Mouse (Mus musculus): Measurements from ENCODE around the gene Gm10134. TPM values are rescaled to one million over a fixed set of nuclear protein-coding genes. Genes with fewer than 3 reads are reported as not detected.
A peak's percentile ranks its signal among the peaks of the same experiment; 100 is the strongest.

Gm10134 gene
- polyA plus RNA-seq, 1 experiment from 2014 or later: 7.5 TPM

DNA sequence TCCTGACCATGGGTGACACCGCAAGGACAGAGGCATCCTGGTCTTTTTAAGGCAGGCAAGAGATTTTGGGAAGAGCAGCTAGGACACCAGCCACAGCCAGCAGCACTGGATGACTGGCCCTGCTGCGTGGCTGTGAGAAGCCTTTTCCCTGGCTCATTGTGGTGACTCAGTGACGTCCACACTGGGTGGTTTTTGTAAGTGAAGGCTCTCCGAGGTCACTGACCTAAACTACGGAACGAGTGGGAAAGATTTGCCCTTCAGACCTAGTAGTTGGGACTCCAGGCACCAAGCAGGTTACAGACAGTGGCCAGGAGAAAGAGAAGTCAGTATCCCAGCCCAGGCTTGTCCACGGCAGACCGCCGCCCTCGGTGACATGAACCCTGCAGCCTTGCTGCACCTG, 18.5 kb downstream of the Gm10134 start:
- no peak for ATAC-seq (ENCODE audit: insufficient number of reproducible peaks, insufficient read depth, low FRiP score, low read depth)
- Histone ChIP-seq H3K4me1 (ENCODE audit: control insufficient read depth, insufficient read depth, low read length) (peaks cover 31% of the 10 kb centered on the region), H3K9ac (replicated peaks; ENCODE audit: low read depth, low read length) (no peak overlapping the region), H3K4me3 (ENCODE audit: low read depth, low read length) (no peak overlapping the region), H3K4me2 (replicated peaks; ENCODE audit: low read depth, low read length) (no peak overlapping the region), H3K36me3 (ENCODE audit: control insufficient read depth, insufficient read depth, low read length) (no peaks in the 10 kb centered on the region), H3K27me3 (ENCODE audit: control insufficient read depth, insufficient read depth, low read length) (no peaks in the 10 kb centered on the region), H3K9me3 (ENCODE audit: control insufficient read depth, low read depth, low read length) (no peaks in the 10 kb centered on the region), H3K27ac (ENCODE audit: low read length) (no peak overlapping the region)
- WGBS: 78% methylated on average over 10 of the region's 10 CpGs

- Histone ChIP-seq H3K4me2 (replicated peaks; ENCODE audit: low read depth, low read length) (0 out of 2 replicates have a peak overlapping the region, but pooled peaks have one; percentile 16), H3K36me3 (ENCODE audit: control insufficient read depth, insufficient read depth, low read length) (no peaks in the 10 kb centered on the region), H3K4me3 (ENCODE audit: low read depth, low read length) (no peak overlapping the region), H3K9me3 (ENCODE audit: control insufficient read depth, low read depth, low read length) (no peaks in the 10 kb centered on the region), H3K9ac (replicated peaks; ENCODE audit: low read depth, low read length) (peak overlapping the region; percentile 18; the same call in 1 of the 2 replicates), H3K4me1 (ENCODE audit: control insufficient read depth, insufficient read depth, low read length) (peaks cover 36% of the 10 kb centered on the region), H3K27ac (ENCODE audit: low read length) (peak overlapping the region; percentile 82), H3K27me3 (ENCODE audit: control insufficient read depth, insufficient read depth, low read length) (no peaks in the 10 kb centered on the region)
- peak; percentile 89 for ATAC-seq (ENCODE audit: insufficient number of reproducible peaks, insufficient read depth, low FRiP score, low read depth)
- WGBS: 18% methylated on average over 11 of the region's 11 CpGs
Measured at GRCm38 (mm10) chr2:28525219-28525942, 19.5 kb downstream of the Gm10134 start.

GRCm38 (mm10) chr2:28525943-28526876, 20.3 kb downstream of the Gm10134 start:
- H3K9ac ChIP-seq (replicated peaks; ENCODE audit: low read depth, low read length): no peak overlapping the region

DNA sequence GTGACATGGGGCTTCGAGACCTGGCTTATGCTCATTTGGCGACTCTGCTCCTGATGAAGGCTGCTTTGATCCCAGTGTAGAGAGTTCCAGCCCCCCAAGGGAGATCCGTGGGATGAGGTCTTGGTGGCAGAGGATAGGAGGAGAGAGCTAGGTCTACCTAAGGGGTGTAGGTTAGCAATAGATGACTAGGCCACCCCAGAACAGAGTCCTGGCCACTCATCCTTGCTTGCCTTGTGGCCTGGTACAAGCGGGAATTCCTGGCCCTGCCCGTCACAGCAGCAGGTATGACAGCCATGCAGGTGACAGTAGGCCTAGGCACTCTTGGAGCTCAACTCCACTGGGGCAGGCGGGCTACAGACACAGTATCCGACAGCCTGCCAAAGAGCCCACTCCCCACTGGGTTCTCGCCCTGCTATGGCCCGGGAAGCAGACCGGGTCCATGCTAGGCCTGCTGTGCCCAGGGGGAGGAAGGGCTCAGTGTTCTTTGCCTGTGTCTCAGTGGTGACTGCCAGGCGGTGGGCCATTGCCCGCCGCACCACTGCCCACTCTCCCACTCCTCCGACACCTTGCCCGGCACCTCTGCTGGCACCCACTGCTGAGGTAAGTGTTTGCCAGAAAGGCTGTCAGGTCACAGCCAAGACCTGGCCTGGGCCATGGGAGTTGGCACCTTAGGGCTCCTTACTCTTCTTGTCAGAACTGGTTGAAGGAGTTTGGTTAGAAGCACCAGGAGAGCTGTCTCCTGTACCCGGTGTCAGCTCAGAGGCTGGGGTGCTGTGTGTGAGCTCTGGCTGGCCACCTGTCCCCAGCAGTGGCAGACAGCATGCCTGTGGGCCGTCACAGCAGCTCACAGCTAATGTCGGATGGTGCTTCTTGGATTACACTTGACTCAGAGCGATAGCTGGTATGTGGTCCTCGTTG, 21.8 kb downstream of the Gm10134 start:
- Histone ChIP-seq H3K9ac (replicated peaks; ENCODE audit: low read depth, low read length) (no peak overlapping the region), H3K4me2 (replicated peaks; ENCODE audit: low read depth, low read length) (no peak overlapping the region), H3K4me1 (ENCODE audit: control insufficient read depth, insufficient read depth, low read length) (peaks cover 40% of the 10 kb centered on the region), H3K4me3 (ENCODE audit: low read depth, low read length) (no peak overlapping the region), H3K27ac (ENCODE audit: low read length) (no peak overlapping the region), H3K9me3 (ENCODE audit: control insufficient read depth, low read depth, low read length) (no peaks in the 10 kb centered on the region), H3K27me3 (ENCODE audit: control insufficient read depth, insufficient read depth, low read length) (no peaks in the 10 kb centered on the region), H3K36me3 (ENCODE audit: control insufficient read depth, insufficient read depth, low read length) (no peaks in the 10 kb centered on the region)
- no peak for ATAC-seq (ENCODE audit: insufficient number of reproducible peaks, insufficient read depth, low FRiP score, low read depth)
- 89% methylated on average over 20 of the region's 20 CpGs for WGBS

More at GRCm38 (mm10) chr2:28525943-28526876, 20.3 kb downstream of the Gm10134 start:
- no peaks in the 10 kb centered on the region for H3K9me3 ChIP-seq (ENCODE audit: control insufficient read depth, low read depth, low read length)
- ATAC-seq (ENCODE audit: insufficient number of reproducible peaks, insufficient read depth, low FRiP score, low read depth): 0 out of 2 replicates have a peak, but pooled peaks have one; percentile 2
- peak overlapping the region; percentile 82 for H3K27ac ChIP-seq (ENCODE audit: low read length)
- no peak overlapping the region for H3K4me3 ChIP-seq (ENCODE audit: low read depth, low read length)
- 31% methylated on average over 12 of the region's 12 CpGs for WGBS
- H3K4me1 ChIP-seq (ENCODE audit: control insufficient read depth, insufficient read depth, low read length): peaks cover 39% of the 10 kb centered on the region
- no peak overlapping the region; the same call in 1 of the 2 replicates for H3K4me2 ChIP-seq (replicated peaks; ENCODE audit: low read depth, low read length)
- H3K36me3 ChIP-seq (ENCODE audit: control insufficient read depth, insufficient read depth, low read length): no peaks in the 10 kb centered on the region
- no peaks in the 10 kb centered on the region for H3K27me3 ChIP-seq (ENCODE audit: control insufficient read depth, insufficient read depth, low read length)

GRCm38 (mm10) chr2:28528354-28528730, 22.4 kb downstream of the Gm10134 start:
- WGBS: 90% methylated on average over 7 of the region's 7 CpGs
- ATAC-seq (ENCODE audit: insufficient number of reproducible peaks, insufficient read depth, low FRiP score, low read depth): no peak

DNA sequence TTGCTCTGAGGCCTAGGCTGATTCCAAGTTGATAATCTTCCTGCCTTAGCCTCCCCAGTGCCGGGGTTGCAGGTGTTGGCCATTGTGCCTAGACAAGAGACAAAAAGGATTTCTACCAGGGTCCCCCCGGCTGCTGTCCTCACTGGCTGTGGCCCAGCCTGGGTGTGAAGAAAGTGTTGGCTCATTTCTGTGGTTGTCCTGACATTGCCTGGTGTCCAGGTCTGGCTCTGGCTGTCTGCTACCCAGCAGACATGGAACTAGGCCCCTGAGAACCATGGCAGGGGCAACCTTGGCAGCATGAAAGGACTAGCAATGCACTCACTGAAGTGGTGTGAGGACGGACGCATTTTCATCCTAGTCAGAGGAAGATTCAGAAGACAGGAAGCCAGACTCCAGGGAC, 24.0 kb downstream of the Gm10134 start:
- H3K27ac ChIP-seq (ENCODE audit: low read length): peak overlapping the region; percentile 10; the same call in 1 of the 2 replicates
- ATAC-seq (ENCODE audit: insufficient number of reproducible peaks, insufficient read depth, low FRiP score, low read depth): no peak
- H3K9me3 ChIP-seq (ENCODE audit: control insufficient read depth, low read depth, low read length): no peaks in the 10 kb centered on the region
- peaks cover 43% of the 10 kb centered on the region for H3K4me1 ChIP-seq (ENCODE audit: control insufficient read depth, insufficient read depth, low read length)
- H3K4me2 ChIP-seq (replicated peaks; ENCODE audit: low read depth, low read length): no peak overlapping the region
- H3K36me3 ChIP-seq (ENCODE audit: control insufficient read depth, insufficient read depth, low read length): no peaks in the 10 kb centered on the region
- no peak overlapping the region for H3K9ac ChIP-seq (replicated peaks; ENCODE audit: low read depth, low read length)
- WGBS: 73% methylated on average over 4 of the region's 4 CpGs
- H3K4me3 ChIP-seq (ENCODE audit: low read depth, low read length): no peak overlapping the region
- no peaks in the 10 kb centered on the region for H3K27me3 ChIP-seq (ENCODE audit: control insufficient read depth, insufficient read depth, low read length)

More at GRCm38 (mm10) chr2:28528354-28528730, 22.4 kb downstream of the Gm10134 start:
- no peaks in the 10 kb centered on the region for H3K27me3 ChIP-seq (ENCODE audit: control insufficient read depth, insufficient read depth, low read length)
- H3K9me3 ChIP-seq (ENCODE audit: control insufficient read depth, low read depth, low read length): no peaks in the 10 kb centered on the region
- H3K4me2 ChIP-seq (replicated peaks; ENCODE audit: low read depth, low read length): no peak overlapping the region
- peaks cover 42% of the 10 kb centered on the region for H3K4me1 ChIP-seq (ENCODE audit: control insufficient read depth, insufficient read depth, low read length)
- no peak overlapping the region for H3K4me3 ChIP-seq (ENCODE audit: low read depth, low read length)
- no peak overlapping the region for H3K27ac ChIP-seq (ENCODE audit: low read length)
- H3K9ac ChIP-seq (replicated peaks; ENCODE audit: low read depth, low read length): no peak overlapping the region
- no peaks in the 10 kb centered on the region for H3K36me3 ChIP-seq (ENCODE audit: control insufficient read depth, insufficient read depth, low read length)

DNA sequence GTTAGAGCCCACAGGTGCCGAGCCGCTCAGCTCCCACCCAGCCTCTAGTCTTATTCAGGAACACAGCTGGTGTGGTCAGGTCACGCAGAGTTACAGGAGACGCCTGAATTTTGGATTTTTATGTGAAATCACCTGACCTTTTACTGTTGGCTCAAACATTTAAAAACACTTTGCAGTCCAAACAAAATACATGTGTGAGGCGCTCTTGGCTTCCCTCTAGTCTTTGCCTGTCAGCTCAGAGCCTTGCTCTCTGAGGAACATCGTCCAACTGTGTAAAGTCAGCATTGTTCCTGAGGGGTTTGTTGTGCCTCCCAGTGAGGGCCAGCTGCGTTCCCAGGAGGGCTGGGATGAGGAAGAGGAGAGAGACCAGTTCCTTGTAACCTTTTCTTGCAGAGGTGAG, 24.4 kb downstream of the Gm10134 start:
- ATAC-seq (ENCODE audit: insufficient number of reproducible peaks, insufficient read depth, low FRiP score, low read depth): no peak
- Histone ChIP-seq H3K36me3 (ENCODE audit: control insufficient read depth, insufficient read depth, low read length) (no peaks in the 10 kb centered on the region), H3K27ac (ENCODE audit: low read length) (peak overlapping the region; percentile 10; the same call in 1 of the 2 replicates), H3K4me3 (ENCODE audit: low read depth, low read length) (no peak overlapping the region), H3K9ac (replicated peaks; ENCODE audit: low read depth, low read length) (no peak overlapping the region), H3K9me3 (ENCODE audit: control insufficient read depth, low read depth, low read length) (no peaks in the 10 kb centered on the region), H3K27me3 (ENCODE audit: control insufficient read depth, insufficient read depth, low read length) (no peaks in the 10 kb centered on the region), H3K4me2 (replicated peaks; ENCODE audit: low read depth, low read length) (no peak overlapping the region), H3K4me1 (ENCODE audit: control insufficient read depth, insufficient read depth, low read length) (peaks cover 43% of the 10 kb centered on the region)
- 66% methylated on average over 7 of the region's 7 CpGs for WGBS
